Mouse (Mus musculus) kidney, postnatal 4 days (tissue): ENCODE measurements around the gene Alpl.

Experiments
- DNase-seq, 2 experiments: peaks; one replicate each; pipeline ENCODE4 v3.0.0; 2021; ENCODE audit warnings: mixed read lengths in 2 of 2

Gene Alpl

DNA sequence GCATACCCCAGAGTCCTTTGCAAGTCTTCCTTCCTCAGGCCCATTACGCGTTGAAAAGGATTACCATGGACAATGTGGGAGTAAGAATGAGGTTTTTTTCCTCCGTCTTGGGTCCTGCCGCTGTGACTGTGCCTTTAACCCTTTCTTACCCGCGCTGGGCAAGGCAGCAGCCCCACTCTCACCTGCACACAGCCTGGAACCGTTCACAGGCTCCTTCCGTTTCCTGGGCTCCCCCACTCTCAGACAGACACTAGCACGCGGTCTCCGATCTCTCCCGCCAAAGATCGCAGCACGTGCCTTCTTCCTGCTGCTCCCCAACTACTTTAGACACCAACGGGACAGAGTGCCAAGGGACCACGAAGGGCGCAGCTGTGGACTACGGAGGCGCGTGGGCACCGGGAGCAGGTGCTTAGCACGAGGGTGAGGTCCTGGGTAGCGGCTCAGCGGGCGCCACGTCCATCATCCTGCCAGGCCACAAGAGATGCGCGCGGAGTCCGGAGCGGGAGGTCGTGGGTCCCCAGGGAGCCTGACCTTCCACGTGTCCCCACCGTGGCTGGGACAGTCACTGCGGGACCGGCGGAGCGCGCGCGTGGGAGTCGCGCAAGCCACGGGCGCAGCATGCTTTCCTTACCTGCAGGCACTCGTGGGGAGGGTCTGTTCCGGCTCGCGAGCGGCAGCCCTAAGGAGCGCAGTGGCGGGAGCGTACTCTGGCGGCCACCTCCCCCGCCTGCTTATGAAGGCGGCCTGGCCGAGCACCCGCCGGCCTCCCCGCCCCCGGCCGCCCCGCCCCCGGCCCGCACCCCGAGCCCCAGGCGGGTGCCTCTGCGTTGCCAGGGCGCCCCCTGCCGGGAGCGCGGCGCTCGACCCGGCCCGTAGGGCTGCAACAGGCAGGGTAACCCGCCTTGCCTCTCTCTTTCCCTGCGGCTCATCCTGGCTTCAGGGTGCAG is at the start of gene Alpl:
Gene Alpl (minus strand): TSS at position 774 of the 947 bp plus-strand sequence.
- DNase-seq, result peak; percentile 84 to 89

- peak; percentile 91 for DNase-seq
Observed at GRCm38 (mm10) chr4:137844656-137845055, 48.5 kb upstream of the Alpl start.

- no peak for DNase-seq
Observed at GRCm38 (mm10) chr4:137839452-137839851, 43.3 kb upstream of the Alpl start.

DNA sequence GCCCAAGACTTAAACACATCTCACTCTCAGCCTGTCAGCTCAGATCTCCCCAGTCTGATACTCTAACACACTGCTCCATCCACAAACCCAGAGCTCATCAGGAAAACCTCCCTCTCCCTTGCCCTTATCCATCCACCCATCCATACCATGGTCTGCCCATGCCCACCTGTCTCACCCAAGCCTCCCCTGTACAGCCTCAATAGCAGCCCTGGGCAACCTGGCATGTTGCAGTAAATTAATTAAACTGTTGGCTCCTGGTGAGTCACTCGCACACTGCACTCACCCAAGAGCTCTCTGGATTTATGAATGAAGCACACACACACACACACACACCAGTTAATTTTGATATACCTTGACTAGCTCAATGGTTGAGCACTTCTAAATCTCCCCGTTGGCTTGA is 42.6 kb upstream of the Alpl start:
- no peak for DNase-seq

- peak in 1 of 2 experiments; percentile 27 for DNase-seq
Observed at GRCm38 (mm10) chr4:137837792-137838191, 41.6 kb upstream of the Alpl start.

GRCm38 (mm10) chr4:137836741-137837140 is 40.6 kb upstream of the Alpl start:
- no peak for DNase-seq

- peak; percentile 83 to 90 for DNase-seq
Observed at GRCm38 (mm10) chr4:137835624-137836337, 39.6 kb upstream of the Alpl start.

GRCm38 (mm10) chr4:137831598-137831997 is 35.4 kb upstream of the Alpl start:
- no peak for DNase-seq

DNA sequence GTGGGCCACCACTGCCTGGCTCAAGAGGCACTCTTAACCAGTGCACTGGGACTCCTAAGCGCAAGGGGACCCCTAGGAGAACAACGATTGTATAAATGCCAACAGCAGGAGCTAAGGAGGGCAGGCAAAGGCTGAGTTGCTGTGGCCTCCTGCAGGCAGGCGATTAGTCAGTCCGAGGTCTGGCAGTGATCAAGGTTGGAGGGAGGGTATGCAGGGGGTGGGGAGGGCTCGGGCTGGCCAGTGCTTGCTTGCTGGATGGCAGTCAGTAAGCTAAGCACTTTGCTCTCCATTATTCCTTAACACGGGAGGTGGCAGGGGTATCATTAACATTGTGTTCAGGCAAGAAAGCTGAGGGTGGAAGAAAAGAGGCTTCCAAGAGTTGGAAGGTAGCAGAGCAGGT is 34.2 kb upstream of the Alpl start:
- no peak for DNase-seq

- DNase-seq, result no peak
Observed at GRCm38 (mm10) chr4:137824881-137825280, 28.7 kb upstream of the Alpl start.

GRCm38 (mm10) chr4:137823542-137823941 is 27.4 kb upstream of the Alpl start:
- no peak for DNase-seq

GRCm38 (mm10) chr4:137822537-137822936 is 26.4 kb upstream of the Alpl start:
- DNase-seq, result no peak

GRCm38 (mm10) chr4:137820721-137821120 is 24.5 kb upstream of the Alpl start:
- DNase-seq, result no peak

DNA sequence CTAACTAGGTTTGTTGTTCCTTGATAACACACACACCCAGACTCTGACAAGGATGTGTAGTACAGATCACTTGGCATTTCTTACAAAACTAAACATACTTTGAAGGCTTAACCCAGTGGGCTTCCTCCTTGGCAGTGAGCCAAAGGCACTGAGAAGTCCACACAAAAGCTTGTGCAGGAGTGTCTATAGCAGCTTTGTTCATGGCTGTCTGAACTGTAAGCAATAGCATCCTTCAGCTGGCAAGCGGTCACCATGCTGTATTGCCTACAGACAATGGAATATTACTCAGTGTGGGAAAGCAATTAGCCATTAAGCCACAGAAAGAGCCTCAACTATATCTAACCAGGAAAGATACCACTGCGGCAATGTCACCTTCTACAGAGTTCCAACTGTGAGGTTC is 23.3 kb upstream of the Alpl start:
- peak in 1 of 2 experiments; percentile 23 for DNase-seq

DNA sequence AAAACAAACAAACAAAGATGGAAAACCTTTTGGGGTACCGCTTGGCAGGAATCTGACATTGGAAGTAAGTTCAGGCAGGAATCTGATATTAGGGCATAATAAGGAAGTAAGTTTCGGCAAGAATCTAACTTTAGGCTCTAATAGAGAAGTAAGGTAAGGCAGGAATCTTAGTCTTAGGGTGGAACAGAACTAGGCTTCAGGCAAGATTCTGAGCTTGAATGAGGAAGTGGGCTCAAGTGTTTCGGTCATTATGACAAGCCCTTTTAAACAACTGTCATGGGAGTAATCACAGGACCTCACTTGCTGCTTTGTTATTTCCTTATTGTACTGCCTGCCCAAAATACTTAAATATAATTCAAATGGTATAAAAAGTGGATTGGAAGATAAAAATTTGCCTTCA is 22.2 kb upstream of the Alpl start:
- no peak for DNase-seq

DNA sequence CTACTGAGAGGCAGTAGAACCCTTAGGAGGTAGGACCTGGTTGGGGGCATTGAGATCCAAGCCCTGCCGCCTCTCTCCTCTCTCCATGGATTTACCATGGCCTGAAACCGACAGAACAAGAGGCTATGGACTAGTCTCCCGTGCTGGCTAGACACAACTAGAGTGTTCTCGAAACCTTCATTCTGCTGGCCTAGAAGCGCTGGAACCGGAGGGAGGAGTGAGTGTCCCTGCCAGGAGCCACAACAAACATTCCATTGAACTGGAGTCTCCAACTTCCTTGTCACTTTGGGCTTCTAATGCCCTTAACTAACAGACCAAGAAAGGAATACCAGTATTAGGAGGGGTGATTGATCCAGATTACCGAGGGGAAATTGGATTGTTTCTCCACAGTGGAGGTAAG is 20.0 kb upstream of the Alpl start:
- no peak for DNase-seq

GRCm38 (mm10) chr4:137815473-137815872 is 19.3 kb upstream of the Alpl start:
- no peak for DNase-seq

DNA sequence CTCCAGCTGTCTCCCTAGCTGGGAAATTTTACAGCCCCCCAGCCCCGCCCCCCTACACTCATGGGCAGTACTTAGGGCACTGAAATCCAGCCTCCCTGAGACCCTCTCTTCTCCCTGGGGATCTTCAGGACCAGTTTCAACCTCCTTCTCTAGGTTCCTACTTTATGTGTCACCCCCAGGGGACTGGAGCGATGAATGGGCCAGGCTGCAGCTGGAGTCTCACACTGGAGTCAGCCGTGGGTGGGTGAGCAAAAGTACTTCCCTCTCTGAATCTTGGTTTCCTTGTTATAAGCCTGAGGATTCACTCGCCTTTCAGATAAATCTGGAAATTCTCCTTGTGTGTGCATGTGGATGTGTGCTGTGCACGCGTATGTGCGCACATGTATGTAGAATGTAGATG is 18.0 kb upstream of the Alpl start:
- DNase-seq, result no peak

- no peak for DNase-seq
Observed at GRCm38 (mm10) chr4:137812946-137813708, 16.9 kb upstream of the Alpl start.

GRCm38 (mm10) chr4:137809999-137810398 is 13.8 kb upstream of the Alpl start:
- DNase-seq, result no peak

GRCm38 (mm10) chr4:137807301-137807851 is 11.2 kb upstream of the Alpl start:
- no peak for DNase-seq

DNA sequence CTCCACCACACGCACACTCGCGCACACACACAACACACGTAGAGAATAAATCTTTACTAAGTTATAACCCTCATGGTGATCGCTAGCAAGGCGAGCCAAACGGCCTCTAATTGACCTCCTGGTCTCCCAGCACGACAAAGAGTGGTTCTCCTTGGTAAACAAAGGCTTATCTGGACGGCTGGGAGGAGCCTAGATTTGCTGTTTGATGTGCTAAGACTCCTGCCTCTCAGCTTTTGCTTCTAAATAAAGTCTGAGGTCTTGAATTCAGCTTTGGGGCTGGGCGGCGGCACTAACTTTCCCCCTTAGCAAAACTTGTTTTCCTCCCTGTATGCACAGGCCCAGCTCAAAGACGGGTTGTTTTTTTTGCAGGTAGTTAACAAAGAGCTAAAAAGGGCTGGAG is 5.0 kb upstream of the Alpl start:
- no peak for DNase-seq

GRCm38 (mm10) chr4:137800324-137800723 is 4.1 kb upstream of the Alpl start:
- peak in 1 of 2 experiments; percentile 29 for DNase-seq
